Mouse (Mus musculus) layer of hippocampus, adult 2 months (tissue): ENCODE measurements around the gene Phactr1. TPM values are rescaled to one million over a fixed set of nuclear protein-coding genes. Genes with fewer than 3 reads are reported as not detected.

Experiments
- DNase-seq, 2 experiments: peaks; one replicate each; pipeline ENCODE4 v3.0.0; 2022; ENCODE audit warnings: low spot score in 2 of 2
- H3K27ac ChIP-seq: fragments of 200-600 bp; 2 replicates; pipeline ENCODE4 v1.8.1; 2022
- H3K4me3 ChIP-seq: fragments of 200-600 bp; 2 replicates; pipeline ENCODE4 v1.8.1; 2022; ENCODE audit warnings: mild to moderate bottlenecking
- CTCF ChIP-seq: fragments of 200-600 bp; conservative IDR thresholded peaks from 2 replicates; pipeline ENCODE4 v1.8.1; 2022; ENCODE audit warnings: antibody characterized with exemption, mild to moderate bottlenecking, moderate library complexity
- total RNA-seq, 2 experiments: library from RNA; stranded (reverse); gene quantifications; 2 replicates each; pipeline ENCODE4 v1.2.3; 2021

Gene Phactr1
- total RNA-seq, 2 experiments from 2014 or later, result 307 to 310 TPM

- DNase-seq, result no peak
- no peak overlapping the region for H3K27ac ChIP-seq
- no peak for TF ChIP-seq CTCF
- no peak overlapping the region for H3K4me3 ChIP-seq
Measured at GRCm38 (mm10) chr13:42890651-42891050, 210.2 kb downstream of the Phactr1 start.

- Histone ChIP-seq H3K27ac (peak overlapping the region; percentile 36; the same call in 1 of the 2 replicates), H3K4me3 (no peak overlapping the region)
- DNase-seq, result no peak
- no peak for TF ChIP-seq CTCF
Measured at GRCm38 (mm10) chr13:42894016-42894415, 213.6 kb downstream of the Phactr1 start.

GRCm38 (mm10) chr13:42894598-42894997 is 214.2 kb downstream of the Phactr1 start:
- Histone ChIP-seq H3K27ac (peak overlapping the region; percentile 36; the same call in 1 of the 2 replicates), H3K4me3 (no peak overlapping the region)
- no peak for TF ChIP-seq CTCF
- no peak for DNase-seq

- Histone ChIP-seq H3K4me3 (no peak overlapping the region), H3K27ac (no peak overlapping the region)
- DNase-seq, result no peak
- no peak for TF ChIP-seq CTCF
Measured at GRCm38 (mm10) chr13:42895980-42896379, 215.6 kb downstream of the Phactr1 start.

GRCm38 (mm10) chr13:42899611-42900010 is 219.2 kb downstream of the Phactr1 start:
- no peak for TF ChIP-seq CTCF

GRCm38 (mm10) chr13:42901837-42902236 is 221.4 kb downstream of the Phactr1 start:
- H3K27ac ChIP-seq, result 0 out of 2 replicates have a peak overlapping the region, but pooled peaks have one; percentile 3
- no peak overlapping the region for H3K4me3 ChIP-seq
- DNase-seq, result no peak
- no peak for TF ChIP-seq CTCF

More at GRCm38 (mm10) chr13:42899611-42900010, 219.2 kb downstream of the Phactr1 start:
- Histone ChIP-seq H3K27ac (no peak overlapping the region), H3K4me3 (no peak overlapping the region)
- no peak for DNase-seq

GRCm38 (mm10) chr13:42902859-42903258 is 222.4 kb downstream of the Phactr1 start:
- no peak for DNase-seq
- TF ChIP-seq CTCF, result peak; percentile 64
- Histone ChIP-seq H3K4me3 (no peak overlapping the region), H3K27ac (peak overlapping the region; percentile 28; the same call in 1 of the 2 replicates)

- no peak for DNase-seq
- TF ChIP-seq CTCF, result no peak
- H3K27ac ChIP-seq, result peak overlapping the region; percentile 23; the same call in 1 of the 2 replicates
- no peak overlapping the region for H3K4me3 ChIP-seq
Measured at GRCm38 (mm10) chr13:42905818-42906217, 225.4 kb downstream of the Phactr1 start.

GRCm38 (mm10) chr13:42906990-42907389 is 226.6 kb downstream of the Phactr1 start:
- DNase-seq, result no peak

GRCm38 (mm10) chr13:42915081-42915480 is 234.7 kb downstream of the Phactr1 start:
- no peak overlapping the region for H3K4me3 ChIP-seq
- no peak for TF ChIP-seq CTCF
- DNase-seq, result no peak
- H3K27ac ChIP-seq, result no peak overlapping the region

More at GRCm38 (mm10) chr13:42906990-42907389, 226.6 kb downstream of the Phactr1 start:
- no peak for TF ChIP-seq CTCF
- Histone ChIP-seq H3K4me3 (no peak overlapping the region), H3K27ac (no peak overlapping the region)

- DNase-seq, result no peak
- H3K4me3 ChIP-seq, result peak overlapping the region; percentile 68
- H3K27ac ChIP-seq, result peak overlapping the region; percentile 94
- no peak for TF ChIP-seq CTCF
Measured at GRCm38 (mm10) chr13:42915851-42916193, 235.4 kb downstream of the Phactr1 start.

GRCm38 (mm10) chr13:42916194-42917033 is 236.0 kb downstream of the Phactr1 start:
- TF ChIP-seq CTCF, result 0 out of 2 replicates have a peak, but pooled peaks have one; percentile 3
- peak; percentile 64 to 71 for DNase-seq
- H3K27ac ChIP-seq, result peak overlapping the region; percentile 94
- peak overlapping the region; percentile 68 for H3K4me3 ChIP-seq

GRCm38 (mm10) chr13:42917251-42917650 is 236.8 kb downstream of the Phactr1 start:
- Histone ChIP-seq H3K4me3 (peak overlapping the region; percentile 68), H3K27ac (peak overlapping the region; percentile 94)
- no peak for TF ChIP-seq CTCF
- peak; percentile 55 to 60 for DNase-seq

- no peak overlapping the region for H3K27ac ChIP-seq
- no peak for DNase-seq
- no peak overlapping the region for H3K4me3 ChIP-seq
- no peak for TF ChIP-seq CTCF
Measured at GRCm38 (mm10) chr13:42920062-42920461, 239.6 kb downstream of the Phactr1 start.
